Mouse (Mus musculus) CD8-positive naive resting alpha-beta T cell, adult 2 months (primary cell): ENCODE results near the gene Proser3.

Source experiments
- DNase-seq, 2 experiments: peaks; one replicate each; pipeline ENCODE4 v3.0.0; 2022; ENCODE audit warnings: low read depth in 2 of 2, low spot score in 2 of 2

The Proser3 gene

GRCm38 (mm10) chr7:30552102-30553020, at the start of gene Proser3, which contains the start of gene Hspb6:
TSS of gene Proser3 (minus strand) at chr7:30552299.
TSS of gene Hspb6 (plus strand) at chr7:30552178.
- peak; percentile 87 to 94 for DNase-seq

- DNase-seq: no peak
Observed at GRCm38 (mm10) chr7:30600651-30601050, 48.6 kb upstream of the Proser3 start.

GRCm38 (mm10) chr7:30599933-30600353, 47.8 kb upstream of the Proser3 start:
- peak in 1 of 2 experiments; percentile 14 for DNase-seq

GRCm38 (mm10) chr7:30598786-30599185, 46.7 kb upstream of the Proser3 start, which contains the start of gene Zbtb32:
TSS of gene Zbtb32 (minus strand) at chr7:30598909.
- DNase-seq: no peak

- DNase-seq: no peak
Observed at GRCm38 (mm10) chr7:30596811-30597210, 44.7 kb upstream of the Proser3 start.

- DNase-seq: no peak
Observed at GRCm38 (mm10) chr7:30596093-30596492, 44.0 kb upstream of the Proser3 start.

GRCm38 (mm10) chr7:30594510-30595024, 42.5 kb upstream of the Proser3 start:
- DNase-seq: no peak

GRCm38 (mm10) chr7:30593579-30594509, 41.7 kb upstream of the Proser3 start:
- DNase-seq: no peak

- DNase-seq: no peak
Observed at GRCm38 (mm10) chr7:30592772-30593423, 40.8 kb upstream of the Proser3 start.

- no peak for DNase-seq
Observed at GRCm38 (mm10) chr7:30591605-30591951, 39.5 kb upstream of the Proser3 start.

- DNase-seq: no peak
Observed at GRCm38 (mm10) chr7:30590927-30591604, 39.0 kb upstream of the Proser3 start.

- peak; percentile 59 to 72 for DNase-seq
Observed at GRCm38 (mm10) chr7:30589435-30590301, 37.6 kb upstream of the Proser3 start.

- DNase-seq: peak; percentile 76 to 81
Observed at GRCm38 (mm10) chr7:30588676-30589434, 36.8 kb upstream of the Proser3 start, which contains the start of gene Kmt2b. TSS of gene Kmt2b (minus strand) at chr7:30588726.

- DNase-seq: peak; percentile 40 to 45
Observed at GRCm38 (mm10) chr7:30587842-30588667, 36.0 kb upstream of the Proser3 start.

GRCm38 (mm10) chr7:30586455-30587020, 34.4 kb upstream of the Proser3 start:
- no peak for DNase-seq

- no peak for DNase-seq
Observed at GRCm38 (mm10) chr7:30585170-30585569, 33.1 kb upstream of the Proser3 start.

GRCm38 (mm10) chr7:30584339-30584738, 32.2 kb upstream of the Proser3 start:
- no peak for DNase-seq
